Mouse (Mus musculus) CH12.LX (cell line): ENCODE measurements at regions not wholly inside any gene's neighbourhood (a gene's known extent, or its start where the extent isn't known, plus 50 kb on each side); places are given as distances from the start of the nearest gene placed in this dataset.

Experiments used
- DNase-seq: peaks from one replicate; pipeline ENCODE4 v3.0.0-alpha.2; 2013; ENCODE audit errors: extremely low read depth
- H3K27ac ChIP-seq: 2 replicates; pipeline ENCODE4 v1.5.1; 2012; ENCODE audit warnings: low read depth, mild to moderate bottlenecking, control low read depth, moderate library complexity; ENCODE audit not compliant: insufficient read depth
- H3K27me3 ChIP-seq: replicated peaks from 2 replicates; pipeline ENCODE3; 2012; ENCODE audit warnings: inconsistent platforms
- H3K36me3 ChIP-seq, 2 experiments: replicated peaks in 1 of 2; 2 replicates each; pipeline versions ENCODE3 to v1.6.1; 2012; ENCODE audit warnings: inconsistent platforms in 1 of 2, low read length in 1 of 2, mild to moderate bottlenecking in 1 of 2, mixed read lengths in 1 of 2, moderate library complexity in 1 of 2; ENCODE audit not compliant: control insufficient read depth in 1 of 2, insufficient read depth in 1 of 2
- H3K4me1 ChIP-seq, 2 experiments: 2 replicates each; pipeline ENCODE4 v1.6.1; 2012; ENCODE audit warnings: inconsistent platforms in 1 of 2, moderate library complexity in 1 of 2; ENCODE audit not compliant: insufficient read depth in 2 of 2, control insufficient read depth in 1 of 2
- H3K4me2 ChIP-seq: 2 replicates; pipeline ENCODE4 v1.6.1; 2012; ENCODE audit warnings: low read depth, mild to moderate bottlenecking, control low read depth; ENCODE audit not compliant: poor library complexity, insufficient read depth, severe bottlenecking
- H3K4me3 ChIP-seq, 3 experiments: fragments of 150-350 bp in 1 of 3; sonication (generic) in 1 of 3; replicated peaks in 1 of 3; 2 replicates each; pipeline versions ENCODE3 to v1.5.1; 2011 to 2012; ENCODE audit warnings: low read depth in 2 of 3, low read length in 2 of 3, mild to moderate bottlenecking in 2 of 3, moderate library complexity in 2 of 3, control low read depth in 1 of 3, improper control_type of control experiment in 1 of 3, inconsistent platforms in 1 of 3, mixed read lengths in 1 of 3; ENCODE audit not compliant: poor library complexity in 1 of 3
- H3K79me2 ChIP-seq: replicated peaks from 2 replicates; pipeline ENCODE4 v1.6.1; 2012; ENCODE audit warnings: mild to moderate bottlenecking, moderate library complexity; ENCODE audit not compliant: control insufficient read depth, poor library complexity, insufficient read depth, severe bottlenecking; ENCODE audit errors: extremely low read depth
- H3K9ac ChIP-seq: 2 replicates; pipeline ENCODE4 v1.6.1; 2012; ENCODE audit warnings: low read depth, mild to moderate bottlenecking, control low read depth, moderate library complexity; ENCODE audit not compliant: insufficient read depth
- H3K9me3 ChIP-seq: replicated peaks from 2 replicates; pipeline ENCODE3; 2012; ENCODE audit warnings: low read length, inconsistent platforms, mixed read lengths
- CHD1 ChIP-seq: IDR thresholded peaks from 2 replicates; pipeline ENCODE4 v1.6.1; 2012; ENCODE audit warnings: low read depth, low read length, improper control_type of control experiment, inconsistent platforms
- E2F4 ChIP-seq: IDR thresholded peaks from 2 replicates; pipeline ENCODE4 v1.6.1; 2011; ENCODE audit warnings: low read depth, low read length, improper control_type of control experiment; ENCODE audit not compliant: insufficient replicate concordance
- ELF1 ChIP-seq: IDR thresholded peaks from 2 replicates; pipeline ENCODE4 v1.6.1; 2014; ENCODE audit warnings: low read depth, mild to moderate bottlenecking, inconsistent platforms, low read length, improper control_type of control experiment
- EP300 ChIP-seq: IDR thresholded peaks from 2 replicates; pipeline ENCODE4 v1.6.1; 2011; ENCODE audit warnings: low read length, improper control_type of control experiment
- ETS1 ChIP-seq: conservative IDR thresholded peaks from 2 replicates; pipeline ENCODE4 v1.6.1; 2012; ENCODE audit warnings: low read depth, mild to moderate bottlenecking, inconsistent platforms, low read length, improper control_type of control experiment, moderate library complexity
- GABPA ChIP-seq: IDR thresholded peaks from 2 replicates; pipeline ENCODE4 v1.6.1; 2012; ENCODE audit warnings: low read depth, low read length, improper control_type of control experiment, inconsistent platforms; ENCODE audit not compliant: insufficient replicate concordance
- HCFC1 ChIP-seq: IDR thresholded peaks from 2 replicates; pipeline ENCODE4 v1.6.1; 2012; ENCODE audit warnings: low read depth, mild to moderate bottlenecking, inconsistent platforms, low read length, improper control_type of control experiment
- MAX ChIP-seq: IDR thresholded peaks from 2 replicates; pipeline ENCODE4 v1.6.1; 2011; ENCODE audit warnings: low read length, improper control_type of control experiment
- MAZ ChIP-seq: IDR thresholded peaks from 2 replicates; pipeline ENCODE4 v1.6.1; 2012; ENCODE audit warnings: low read depth, mild to moderate bottlenecking, inconsistent platforms, low read length, improper control_type of control experiment, moderate library complexity
- MEF2A ChIP-seq: IDR thresholded peaks from 2 replicates; pipeline ENCODE4 v1.6.1; 2014; ENCODE audit warnings: low read depth, mild to moderate bottlenecking, inconsistent platforms, low read length, improper control_type of control experiment, borderline replicate concordance
- MYC ChIP-seq: IDR thresholded peaks from 2 replicates; pipeline ENCODE4 v1.6.1; 2011; ENCODE audit warnings: low read depth, mild to moderate bottlenecking, improper control_type of control experiment, low read length
- NELFE ChIP-seq: IDR thresholded peaks from 2 replicates; pipeline ENCODE4 v1.6.1; 2011; ENCODE audit warnings: low read depth, low read length, improper control_type of control experiment
- NRF1 ChIP-seq: IDR thresholded peaks from 2 replicates; pipeline ENCODE4 v1.6.1; 2014; ENCODE audit warnings: low read depth, mild to moderate bottlenecking, inconsistent platforms, low read length, improper control_type of control experiment, moderate library complexity
- PAX5 ChIP-seq: IDR thresholded peaks from 2 replicates; pipeline ENCODE4 v1.6.1; 2012; ENCODE audit warnings: low read length, inconsistent platforms, mixed read lengths
- POLR2A ChIP-seq: IDR thresholded peaks from 2 replicates; pipeline ENCODE4 v1.6.1; 2011; ENCODE audit warnings: low read depth, mild to moderate bottlenecking, improper control_type of control experiment, low read length
- POLR2AphosphoS2 ChIP-seq: IDR thresholded peaks from 2 replicates; pipeline ENCODE4 v1.6.1; 2011; ENCODE audit warnings: low read depth, low read length, improper control_type of control experiment
- RAD21 ChIP-seq: IDR thresholded peaks from 2 replicates; pipeline ENCODE4 v1.6.1; 2011; ENCODE audit warnings: low read depth, mild to moderate bottlenecking, low read length, improper control_type of control experiment, moderate library complexity
- RCOR1 ChIP-seq: conservative IDR thresholded peaks from 2 replicates; pipeline ENCODE4 v1.6.1; 2012; ENCODE audit warnings: low read depth, mild to moderate bottlenecking, inconsistent platforms, low read length, improper control_type of control experiment
- SMC3 ChIP-seq: IDR thresholded peaks from 2 replicates; pipeline ENCODE4 v1.6.1; 2011; ENCODE audit warnings: low read depth, low read length, improper control_type of control experiment
- TCF12 ChIP-seq: IDR thresholded peaks from 2 replicates; pipeline ENCODE4 v1.6.1; 2014; ENCODE audit warnings: low read depth, mild to moderate bottlenecking, inconsistent platforms, low read length, improper control_type of control experiment
- UBTF ChIP-seq: IDR thresholded peaks from 2 replicates; pipeline ENCODE4 v1.6.1; 2012; ENCODE audit warnings: low read depth, mild to moderate bottlenecking, inconsistent platforms, low read length, improper control_type of control experiment, moderate library complexity
- USF1 ChIP-seq: IDR thresholded peaks from 2 replicates; pipeline ENCODE4 v1.6.1; 2014; ENCODE audit warnings: low read depth, mild to moderate bottlenecking, inconsistent platforms, low read length, improper control_type of control experiment
- USF2 ChIP-seq: conservative IDR thresholded peaks from 2 replicates; pipeline ENCODE4 v1.6.1; 2011; ENCODE audit warnings: low read depth, low read length, improper control_type of control experiment
- ZKSCAN1 ChIP-seq: IDR thresholded peaks from 2 replicates; pipeline ENCODE4 v1.6.1; 2012; ENCODE audit warnings: low read depth, inconsistent platforms, low read length, improper control_type of control experiment, borderline replicate concordance
- ZMIZ1 ChIP-seq: IDR thresholded peaks from 2 replicates; pipeline ENCODE4 v1.6.1; 2012; ENCODE audit warnings: low read depth, mild to moderate bottlenecking, inconsistent platforms, low read length, improper control_type of control experiment
- ZNF384 ChIP-seq: IDR thresholded peaks from 2 replicates; pipeline ENCODE4 v1.6.1; 2012; ENCODE audit warnings: low read depth, low read length, improper control_type of control experiment, inconsistent platforms
- dilution Hi-C: fragments of 300-500 bp; cut with MboI; formaldehyde crosslinking; loops from 2 replicates; pipeline ENCODE4 v1.14.3; 2020; ENCODE audit warnings: low sequenced_read_pairs; ENCODE audit not compliant: extremely low pct_unique_long_range_greater_than_20kb, extremely low pct_ligation_motif_present
- in situ Hi-C: fragments of 300-500 bp; cut with MboI; formaldehyde crosslinking; loops from 3 replicates; pipeline ENCODE4 v1.14.3; 2019; ENCODE audit warnings: low sequenced_read_pairs, low pct_ligation_motif_present, low pct_unique_long_range_greater_than_20kb, mixed read lengths

DNA sequence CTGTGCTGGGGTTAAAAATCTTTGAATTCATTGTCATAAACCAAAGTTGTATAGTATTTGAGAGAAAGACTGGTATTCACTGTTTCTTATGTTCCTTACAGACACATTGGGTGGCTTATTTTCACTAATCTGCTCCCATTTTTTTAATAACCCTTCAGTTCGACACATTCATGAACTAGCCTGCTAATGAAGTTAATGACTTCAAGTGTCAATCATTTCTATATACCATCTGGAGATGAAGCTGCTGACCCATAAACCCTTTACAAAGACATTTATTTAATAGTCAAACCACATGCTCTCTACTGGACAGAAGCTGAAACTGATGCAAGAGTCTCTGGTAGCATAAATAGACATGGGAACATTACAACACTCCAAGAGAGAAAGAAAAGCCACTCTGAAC lies 626.9 kb downstream of the Zfp619 start:
- in situ Hi-C loops = loop anchor here (25.0 kb wide), 1 partner anchor 107 kb away; no protein-coding TSS in a partner anchor
- H3K4me3 ChIP-seq = no peak overlapping the region
- dilution Hi-C loops = no loop called here
- H3K4me2 ChIP-seq = no peak overlapping the region
- no peaks in the 10 kb centered on the region for H3K27me3 ChIP-seq
- no peak overlapping the region for H3K27ac ChIP-seq
- H3K79me2 ChIP-seq = no peaks in the 10 kb centered on the region
- no peak for DNase-seq
- H3K36me3 ChIP-seq = no peaks in the 10 kb centered on the region
- TF ChIP-seq NRF1 = no peak
- TF ChIP-seq CHD1 = no peak
- TF ChIP-seq ZKSCAN1 = no peak
- TF ChIP-seq POLR2A = no peak
- no peak for TF ChIP-seq MEF2A
- no peak for TF ChIP-seq MAX
- TF ChIP-seq USF1 = no peak
- TF ChIP-seq RAD21 = no peak
- no peak for TF ChIP-seq HCFC1
- TF ChIP-seq ZNF384 = no peak
- TF ChIP-seq ETS1 = no peak
- TF ChIP-seq GABPA = no peak
- TF ChIP-seq RCOR1 = no peak
- no peak for TF ChIP-seq MAZ
- TF ChIP-seq SMC3 = no peak
- no peak for TF ChIP-seq MYC
- no peak for TF ChIP-seq TCF12
- TF ChIP-seq ELF1 = no peak
- TF ChIP-seq POLR2AphosphoS2 = no peak
- no peak overlapping the region for H3K9ac ChIP-seq
- H3K4me1 ChIP-seq = peaks cover 0 to 3% of the 10 kb centered on the region in 2 experiments; a peak in 1 of 4 replicates
- no peaks in the 10 kb centered on the region for H3K9me3 ChIP-seq

- Histone ChIP-seq H3K4me2 (no peak overlapping the region), H3K4me3 (no peak overlapping the region), H3K4me1 (no peaks in the 10 kb centered on the region), H3K9me3 (no peaks in the 10 kb centered on the region), H3K9ac (no peak overlapping the region), H3K27ac (no peak overlapping the region), H3K79me2 (no peaks in the 10 kb centered on the region), H3K27me3 (no peaks in the 10 kb centered on the region), H3K36me3 (no peaks in the 10 kb centered on the region)
- dilution Hi-C loops (no loop called here), in situ Hi-C loops (no loop called here)
- DNase-seq = no peak
- TF ChIP-seq RCOR1 (no peak), ETS1 (no peak), POLR2A (no peak), ZMIZ1 (no peak), EP300 (no peak), USF2 (no peak), GABPA (no peak), E2F4 (no peak), UBTF (no peak), SMC3 (no peak), ZNF384 (no peak), USF1 (no peak), TCF12 (no peak), POLR2AphosphoS2 (no peak), PAX5 (no peak), MEF2A (no peak), NELFE (no peak)
Measured at GRCm38 (mm10) chr7:40177570-40177969, 660.0 kb downstream of the Zfp619 start.
